Mouse (Mus musculus) layer of hippocampus, postnatal 10 days (tissue): Measurements from ENCODE around the gene Avpr2. TPM values are rescaled to one million over a fixed set of nuclear protein-coding genes. Genes with fewer than 3 reads are reported as not detected.

Experiments
- DNase-seq, 2 experiments: peaks; one replicate each; pipeline ENCODE4 v3.0.0; 2021; ENCODE audit warnings: low spot score in 2 of 2
- total RNA-seq, 2 experiments: library from RNA; stranded (reverse); gene quantifications; 2 replicates each; pipeline ENCODE4 v1.2.3; 2021

Avpr2 gene
- total RNA-seq, 2 experiments from 2014 or later = not detected

- peak; percentile 75 to 80 for DNase-seq
Measured at GRCm38 (mm10) chrX:73914827-73915703, 23.2 kb downstream of the Avpr2 start.

- DNase-seq = no peak
Measured at GRCm38 (mm10) chrX:73916945-73917344, 25.0 kb downstream of the Avpr2 start.

- no peak for DNase-seq
Measured at GRCm38 (mm10) chrX:73918631-73919030, 26.7 kb downstream of the Avpr2 start.

GRCm38 (mm10) chrX:73921285-73921822 is 29.5 kb downstream of the Avpr2 start:
- DNase-seq = peak in 1 of 2 experiments; percentile 17

GRCm38 (mm10) chrX:73921823-73922549 is 30.1 kb downstream of the Avpr2 start, which contains the start of the genes Arhgap4 and Naa10:
Gene Arhgap4, minus strand, starts transcription at chrX:73921870.
Gene Naa10, minus strand, starts transcription at chrX:73921944.
- peak; percentile 81 to 87 for DNase-seq

GRCm38 (mm10) chrX:73922550-73922882 is 30.6 kb downstream of the Avpr2 start:
- no peak for DNase-seq

- no peak for DNase-seq
Measured at GRCm38 (mm10) chrX:73930402-73931062, 38.6 kb downstream of the Avpr2 start, which contains the start of gene Renbp. Gene Renbp, minus strand, starts transcription at chrX:73930850.

- no peak for DNase-seq
Measured at GRCm38 (mm10) chrX:73931871-73932270, 40.0 kb downstream of the Avpr2 start.

GRCm38 (mm10) chrX:73941860-73942259 is 50.0 kb downstream of the Avpr2 start:
- no peak for DNase-seq

- DNase-seq = no peak
Measured at GRCm38 (mm10) chrX:73942294-73942693, 50.4 kb downstream of the Avpr2 start.

Other genes starting within 250 kb of the Avpr2 start
- gene Pnck, start 232.0 kb upstream of the Avpr2 start, total RNA-seq = 100 to 1,000 TPM; 126 to 138 TPM
- gene Slc6a8, start 219.0 kb upstream of the Avpr2 start, total RNA-seq = 10 to 100 TPM; 77.3 to 81.8 TPM
- 10 to 100 TPM; 69.5 to 71.1 TPM for gene Bcap31, start 175.9 kb upstream of the Avpr2 start, total RNA-seq
- gene Abcd1, start 175.5 kb upstream of the Avpr2 start, total RNA-seq = 10 to 100 TPM; 15.8 to 16.0 TPM
- gene Plxnb3, start 135.0 kb upstream of the Avpr2 start, total RNA-seq = 1 to 10 TPM; 6.5 to 7.9 TPM
- 1 to 10 TPM; 2.2 to 3.8 TPM for gene Srpk3, start 117.7 kb upstream of the Avpr2 start, total RNA-seq
- gene Idh3g, start 105.2 kb upstream of the Avpr2 start, total RNA-seq = 100 to 1,000 TPM; 151 to 157 TPM
- gene Ssr4, start 105.1 kb upstream of the Avpr2 start, total RNA-seq = 100 to 1,000 TPM; 101 to 104 TPM
- 100 to 1,000 TPM; 110 to 111 TPM for gene Pdzd4, start 67.1 kb upstream of the Avpr2 start, total RNA-seq
- 100 to 1,000 TPM; 333 to 351 TPM for gene L1cam, start 4.0 kb downstream of the Avpr2 start, total RNA-seq
- gene Arhgap4, start 29.8 kb downstream of the Avpr2 start, total RNA-seq = 1 to 10 TPM; 4.6 to 5.1 TPM
- gene Naa10, start 29.8 kb downstream of the Avpr2 start, total RNA-seq = 10 to 100 TPM; 69.8 to 72.9 TPM
- gene Renbp, start 38.7 kb downstream of the Avpr2 start, total RNA-seq = 1 to 10 TPM; 3.9 to 7.1 TPM
- 10 to 100 TPM; 72.9 to 77.8 TPM for gene Hcfc1, start 74.3 kb downstream of the Avpr2 start, total RNA-seq
- 10 to 100 TPM; 52.5 to 52.9 TPM for gene Irak1, start 131.8 kb downstream of the Avpr2 start, total RNA-seq
- not detected for gene Opn1mw, start 235.4 kb downstream of the Avpr2 start, total RNA-seq
- 10 to 100 TPM; 74.3 to 75.1 TPM for gene Mecp2, start 243.3 kb downstream of the Avpr2 start, total RNA-seq